Mouse (Mus musculus) kidney, adult 2 months (tissue): ENCODE results near the gene Dtnb. TPM values are rescaled to one million over a fixed set of nuclear protein-coding genes. Genes with fewer than 3 reads are reported as not detected.
"Not testable (repeated sequence)": the region's sequence is repeated elsewhere in the genome, so short reads cannot be mapped to it uniquely, and the experiment has no call there.

Experiments
- DNase-seq: peaks from one replicate; pipeline ENCODE4 v3.0.0; 2021
- H3K27ac ChIP-seq: fragments of 200-500 bp; 2 replicates; pipeline ENCODE4 v1.5.1; 2012; ENCODE audit warnings: low read depth, low read length, control low read depth, inconsistent platforms; ENCODE audit not compliant: insufficient read depth
- H3K27me3 ChIP-seq: fragments of 200-500 bp; replicated peaks from 2 replicates; pipeline ENCODE4 v1.6.1; 2012; ENCODE audit warnings: mild to moderate bottlenecking, moderate library complexity, low read length, inconsistent platforms; ENCODE audit not compliant: control insufficient read depth, insufficient read depth
- H3K36me3 ChIP-seq: fragments of 200-500 bp; 2 replicates; pipeline ENCODE4 v1.6.1; 2012; ENCODE audit warnings: mild to moderate bottlenecking, moderate library complexity, low read length, inconsistent platforms; ENCODE audit not compliant: control insufficient read depth, insufficient read depth
- H3K4me1 ChIP-seq: fragments of 200-500 bp; 2 replicates; pipeline ENCODE4 v1.6.1; 2011; ENCODE audit warnings: low read length; ENCODE audit not compliant: control insufficient read depth, insufficient read depth
- H3K4me3 ChIP-seq: fragments of 200-500 bp; 2 replicates; pipeline ENCODE4 v1.5.1; 2011; ENCODE audit warnings: mild to moderate bottlenecking, low read depth, low read length, control low read depth; ENCODE audit not compliant: insufficient read depth
- CTCF ChIP-seq: fragments of 200-500 bp; conservative IDR thresholded peaks from 2 replicates; pipeline ENCODE4 v1.5.1; 2011; ENCODE audit warnings: low read depth, mild to moderate bottlenecking, control low read depth, low read length, moderate library complexity, mixed read lengths; ENCODE audit not compliant: insufficient read depth, insufficient read length
- POLR2A ChIP-seq: fragments of 200-500 bp; IDR thresholded peaks from one replicate; pipeline ENCODE4 v1.6.1; 2011; ENCODE audit warnings: low read depth, low read length, control low read depth
- WGBS: fragments of 180-500 bp; shearing (Covaris S2); methylation state at CpG from one replicate; pipeline ENCODE4 v1.1.7; 2018; 5-methylcytosine and 5-hydroxymethylcytosine counted together
- polyA plus RNA-seq: library from polyadenylated mRNA; depleted of rRNA; stranded (reverse); fragments of >200 nt; gene quantifications from 2 replicates; pipeline ENCODE4 v1.2.3, GENCODE M21; 2012

Dtnb gene
- polyA plus RNA-seq, 1 experiment = 60.5 TPM

DNA sequence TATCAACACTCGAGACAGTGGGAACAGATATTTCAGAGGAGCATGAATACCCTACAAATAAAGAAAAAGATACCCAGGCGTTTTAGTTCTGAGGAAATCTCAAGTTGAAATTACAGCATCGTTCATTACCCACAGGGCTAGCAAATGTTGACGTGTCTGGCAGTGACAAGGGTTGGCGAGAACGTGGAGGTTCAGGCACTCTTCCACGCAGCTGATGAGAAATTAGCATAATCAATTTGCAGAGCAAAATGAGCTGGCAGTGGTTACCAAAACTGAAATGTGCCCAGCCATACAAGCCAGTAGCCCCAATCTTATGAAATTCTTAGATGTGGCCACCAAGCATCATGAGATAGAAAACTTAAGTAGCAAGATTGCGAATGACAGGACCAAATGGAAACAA lies 110.9 kb downstream of the Dtnb start:
- no peaks in the 10 kb centered on the region for H3K27me3 ChIP-seq
- 83% methylated on average over 8 of the region's 8 CpGs for WGBS
- H3K36me3 ChIP-seq = no peaks in the 10 kb centered on the region
- H3K27ac ChIP-seq = no peak overlapping the region
- DNase-seq = no peak
- no peak overlapping the region for H3K4me3 ChIP-seq
- TF ChIP-seq CTCF (no peak), POLR2A (no peak)
- no peaks in the 10 kb centered on the region for H3K4me1 ChIP-seq

DNA sequence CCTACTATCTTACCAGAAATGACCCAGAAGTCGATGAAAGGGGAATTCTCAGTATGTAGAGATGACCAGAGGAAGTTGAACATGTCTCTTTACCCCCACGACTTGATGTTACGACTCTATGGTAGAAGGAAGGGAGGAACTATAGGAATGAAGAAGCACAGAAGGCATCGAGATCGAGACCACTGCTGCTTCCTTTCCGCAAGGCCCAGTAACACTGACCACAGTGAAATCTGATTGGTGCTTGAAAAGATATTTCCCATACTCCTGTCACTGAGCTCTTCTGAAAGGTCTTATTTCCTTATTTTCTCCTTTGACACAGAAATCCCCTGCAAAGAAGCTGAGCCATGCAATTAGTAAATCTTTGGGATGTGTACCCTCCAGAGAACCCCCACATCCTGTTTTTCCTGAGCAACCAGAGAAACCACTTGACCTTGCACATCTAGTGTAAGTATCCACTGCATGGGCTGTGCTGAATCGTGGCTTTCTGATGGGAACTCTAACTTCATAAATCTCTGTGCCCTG lies 114.3 kb downstream of the Dtnb start:
- Histone ChIP-seq H3K36me3 (no peaks in the 10 kb centered on the region), H3K4me1 (no peaks in the 10 kb centered on the region), H3K27me3 (no peaks in the 10 kb centered on the region), H3K4me3 (no peak overlapping the region), H3K27ac (no peak overlapping the region)
- 67% methylated on average over 7 of the region's 7 CpGs for WGBS
- peak; percentile 3 for DNase-seq
- TF ChIP-seq CTCF (no peak), POLR2A (no peak)

DNA sequence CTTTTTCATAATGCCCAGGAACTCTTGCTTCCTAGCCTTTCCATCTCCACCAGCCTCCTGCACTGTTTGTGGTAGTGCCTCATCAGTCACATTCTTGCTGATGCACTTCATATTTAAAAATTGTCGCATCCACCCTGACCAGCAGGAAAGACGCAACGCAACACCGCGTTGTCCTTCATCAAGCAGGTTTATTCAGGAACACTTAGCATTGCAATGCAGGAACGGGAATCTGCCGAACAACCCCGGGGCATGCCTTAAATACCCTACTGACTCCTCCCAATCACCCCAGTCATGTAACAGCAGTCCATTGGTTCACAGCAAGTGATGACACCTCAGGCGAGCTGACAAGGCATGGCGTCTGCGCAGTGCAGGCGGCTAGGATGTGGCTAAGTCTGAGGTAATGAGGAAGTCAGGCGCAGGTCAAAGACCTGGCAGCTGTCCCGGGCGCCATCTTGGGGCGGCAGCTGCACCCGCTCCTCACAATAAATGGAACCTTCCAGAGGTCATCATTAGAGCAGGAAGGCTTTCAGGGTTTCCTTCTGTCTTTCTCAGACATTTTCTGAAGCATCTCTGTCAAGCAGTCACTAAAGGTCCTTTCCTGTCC lies 118.8 kb downstream of the Dtnb start:
- H3K27me3 ChIP-seq, DNase-seq, H3K4me3 ChIP-seq, H3K27ac ChIP-seq, H3K36me3 ChIP-seq, H3K4me1 ChIP-seq: not testable (repeated sequence)
- 95% methylated on average over 17 of the region's 17 CpGs for WGBS

DNA sequence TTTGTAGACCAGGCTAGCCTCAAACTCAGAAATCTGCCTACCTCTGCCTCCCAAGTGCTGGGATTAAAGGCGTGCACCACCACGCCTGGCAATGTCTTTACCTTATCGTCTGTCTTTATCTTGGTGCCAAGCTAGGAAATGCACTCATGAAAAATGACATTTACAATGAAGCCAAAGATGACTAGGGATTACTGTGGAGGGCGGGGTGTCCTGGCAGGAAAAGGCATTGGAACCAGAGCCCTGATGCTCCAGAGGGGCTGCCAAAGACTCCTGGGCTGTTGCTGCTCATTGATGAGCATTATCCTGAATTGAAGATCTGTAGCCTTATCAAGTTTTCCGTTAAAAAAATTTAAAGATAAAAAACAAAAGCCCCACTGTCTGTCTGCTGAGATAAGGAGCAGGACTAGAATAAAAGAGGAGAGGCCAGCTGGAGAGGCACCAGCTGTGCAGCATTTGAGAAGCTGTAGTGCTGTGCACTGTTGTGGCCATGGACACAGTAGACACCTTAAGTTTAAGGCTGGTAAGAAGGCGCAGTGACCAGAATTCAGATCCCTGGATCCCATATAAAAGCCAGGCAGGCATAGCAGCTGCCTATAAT lies 120.7 kb downstream of the Dtnb start:
- Histone ChIP-seq H3K4me3 (no peak overlapping the region), H3K27me3 (no peaks in the 10 kb centered on the region), H3K36me3 (no peaks in the 10 kb centered on the region), H3K4me1 (no peaks in the 10 kb centered on the region), H3K27ac (no peak overlapping the region)
- DNase-seq = no peak
- WGBS = 84% methylated on average over 6 of the region's 6 CpGs
- TF ChIP-seq CTCF (no peak), POLR2A (no peak)

DNA sequence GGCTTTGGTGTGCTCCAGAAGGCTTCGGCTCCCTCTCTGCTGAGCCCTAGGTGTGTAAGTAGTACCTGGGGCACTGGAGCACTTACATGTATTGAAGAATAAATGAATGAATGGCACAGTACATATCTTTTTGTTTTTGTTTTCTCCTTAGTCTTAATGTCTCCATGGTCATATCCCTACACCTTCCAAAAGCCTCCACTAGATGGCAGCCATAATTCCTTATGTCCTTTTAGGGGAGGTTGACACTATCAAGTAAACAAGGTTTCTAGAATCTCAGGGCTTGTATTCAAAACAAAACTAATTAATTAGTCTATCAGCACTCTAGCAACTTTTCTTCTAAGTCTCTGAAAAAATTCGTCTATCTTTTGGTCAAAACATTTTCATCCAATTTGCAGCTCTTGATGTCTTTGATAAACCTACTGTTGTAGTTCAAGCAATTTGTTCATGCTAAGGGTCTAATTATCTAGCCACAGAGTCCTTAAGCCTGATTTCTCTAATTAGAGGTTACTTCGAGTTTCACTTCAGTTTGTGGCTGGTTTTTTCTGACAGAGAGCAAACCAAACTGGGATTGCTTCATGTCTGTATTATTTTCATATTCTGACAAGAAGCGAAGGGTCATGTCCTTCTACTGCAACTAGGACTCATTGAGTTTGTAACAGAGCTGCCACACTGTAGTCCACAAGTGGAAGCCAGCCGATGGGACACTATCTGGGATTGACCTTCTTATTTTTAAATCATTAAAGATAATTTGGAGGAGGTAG lies 123.7 kb downstream of the Dtnb start:
- no peak for TF ChIP-seq POLR2A
- no peak for TF ChIP-seq CTCF
- peak; percentile 67 for DNase-seq
- H3K4me3 ChIP-seq = no peak overlapping the region
- no peak overlapping the region for H3K27ac ChIP-seq
- 60% methylated on average over 5 of the region's 5 CpGs for WGBS
- H3K36me3 ChIP-seq = no peaks in the 10 kb centered on the region
- H3K27me3 ChIP-seq = no peaks in the 10 kb centered on the region
- H3K4me1 ChIP-seq = no peaks in the 10 kb centered on the region

DNA sequence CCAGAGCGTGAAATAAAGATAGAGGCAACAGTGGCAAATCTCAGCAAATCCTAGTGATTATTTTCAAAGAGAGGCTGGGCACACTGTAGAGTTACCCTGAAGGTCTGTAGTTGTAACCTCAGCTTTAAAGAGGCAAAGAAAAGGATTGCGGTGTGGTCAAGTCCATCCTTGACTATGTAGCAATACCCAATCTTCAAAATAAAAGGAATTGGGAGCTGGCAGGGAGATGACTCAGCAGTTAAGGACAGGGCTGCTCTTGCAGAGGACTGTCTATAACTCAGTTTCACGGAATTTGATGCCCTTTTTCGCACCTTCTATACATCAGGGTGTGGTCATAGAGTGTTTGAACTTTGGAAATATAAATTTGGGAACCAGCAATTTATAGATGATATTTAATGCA lies 128.3 kb downstream of the Dtnb start:
- WGBS = 90% methylated on average over 4 of the region's 4 CpGs
- no peak overlapping the region for H3K4me3 ChIP-seq
- DNase-seq = no peak
- H3K36me3 ChIP-seq = no peaks in the 10 kb centered on the region
- no peaks in the 10 kb centered on the region for H3K4me1 ChIP-seq
- H3K27me3 ChIP-seq = no peaks in the 10 kb centered on the region
- H3K27ac ChIP-seq = no peak overlapping the region
- TF ChIP-seq POLR2A (no peak), CTCF (no peak)

DNA sequence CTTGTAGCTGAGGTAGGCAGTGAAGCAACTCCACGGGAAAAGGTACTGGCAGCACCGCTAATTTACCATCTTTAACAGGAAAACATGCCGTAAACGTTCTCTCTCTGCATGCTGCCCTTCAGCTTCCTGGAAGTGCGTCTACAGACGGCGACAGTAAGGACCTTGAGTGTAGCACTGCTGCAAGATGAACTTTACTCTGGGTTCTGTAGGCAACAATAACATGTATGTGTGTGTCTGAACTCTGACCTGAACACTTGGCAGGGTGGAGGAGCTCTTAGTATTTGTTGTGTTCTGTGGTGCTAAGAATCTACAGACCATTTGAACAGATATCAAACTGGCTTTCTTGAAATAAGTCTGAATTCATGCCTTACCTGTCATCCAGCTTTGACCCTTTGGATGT lies 130.7 kb downstream of the Dtnb start:
- H3K27me3 ChIP-seq = no peaks in the 10 kb centered on the region
- 73% methylated on average over 7 of the region's 7 CpGs for WGBS
- TF ChIP-seq POLR2A = no peak
- no peak for DNase-seq
- no peak overlapping the region for H3K4me3 ChIP-seq
- H3K36me3 ChIP-seq = no peaks in the 10 kb centered on the region
- H3K27ac ChIP-seq = no peak overlapping the region
- H3K4me1 ChIP-seq = no peaks in the 10 kb centered on the region
